Mouse (Mus musculus): ENCODE data around the gene Rab3gap1. TPM values are rescaled to one million over a fixed set of nuclear protein-coding genes. Genes with fewer than 3 reads are reported as not detected.

Gene Rab3gap1
- polyA plus RNA-seq, 1 experiment from 2014 or later: 15.8 TPM

GRCm38 (mm10) chr1:127859799-127860400, 8.7 kb upstream of the Rab3gap1 start:
- no peak overlapping the region for H3K27ac ChIP-seq (replicated peaks)
- no peaks in the 10 kb centered on the region for H3K27me3 ChIP-seq (ENCODE audit: low read depth, poor library complexity, severe bottlenecking)
- WGBS: 85% methylated on average over 6 of the region's 6 CpGs
- DNase-seq (ENCODE audit: low spot score): no peak
- H3K4me1 ChIP-seq: peaks cover 5% of the 10 kb centered on the region; the same call in 1 of the 2 replicates
- H3K9me3 ChIP-seq (replicated peaks): no peaks in the 10 kb centered on the region
- H3K4me3 ChIP-seq: no peak overlapping the region
- H3K36me3 ChIP-seq: no peaks in the 10 kb centered on the region

- 93% methylated on average over 4 of the region's 4 CpGs for WGBS
- H3K4me1 ChIP-seq: no peaks in the 10 kb centered on the region
- no peak overlapping the region for H3K4me3 ChIP-seq
- no peaks in the 10 kb centered on the region for H3K27me3 ChIP-seq (ENCODE audit: low read depth, poor library complexity, severe bottlenecking)
- no peak for DNase-seq (ENCODE audit: low spot score)
- no peaks in the 10 kb centered on the region for H3K36me3 ChIP-seq
- H3K27ac ChIP-seq (replicated peaks): no peak overlapping the region
- H3K9me3 ChIP-seq (replicated peaks): no peaks in the 10 kb centered on the region
These were observed 8.1 kb upstream of the Rab3gap1 start for GRCm38 (mm10) chr1:127860492-127860891.

- Histone ChIP-seq H3K4me3 (no peak overlapping the region), H3K36me3 (no peaks in the 10 kb centered on the region), H3K9me3 (replicated peaks) (no peaks in the 10 kb centered on the region), H3K4me1 (no peaks in the 10 kb centered on the region), H3K27ac (replicated peaks) (no peak overlapping the region), H3K27me3 (ENCODE audit: low read depth, poor library complexity, severe bottlenecking) (no peaks in the 10 kb centered on the region)
- 94% methylated on average over 5 of the region's 5 CpGs for WGBS
- no peak for DNase-seq (ENCODE audit: low spot score)
These were observed 6.7 kb upstream of the Rab3gap1 start for GRCm38 (mm10) chr1:127861900-127862299.

- no peaks in the 10 kb centered on the region for H3K4me1 ChIP-seq
- H3K4me3 ChIP-seq: no peak overlapping the region
- no peak overlapping the region for H3K27ac ChIP-seq (replicated peaks)
- H3K9me3 ChIP-seq (replicated peaks): no peaks in the 10 kb centered on the region
- DNase-seq (ENCODE audit: low spot score): no peak
- H3K36me3 ChIP-seq: no peaks in the 10 kb centered on the region
- no peaks in the 10 kb centered on the region for H3K27me3 ChIP-seq (ENCODE audit: low read depth, poor library complexity, severe bottlenecking)
- 76% methylated on average over 7 of the region's 7 CpGs for WGBS
These were observed 4.8 kb upstream of the Rab3gap1 start for GRCm38 (mm10) chr1:127863806-127864205.

- DNase-seq (ENCODE audit: low spot score): no peak
- WGBS: 55% methylated on average over 8 of the region's 8 CpGs
- peaks cover 10% of the 10 kb centered on the region for H3K4me1 ChIP-seq
These were observed 703 bp downstream of the Rab3gap1 start for GRCm38 (mm10) chr1:127869276-127869675.

GRCm38 (mm10) chr1:127899401-127899800, 30.8 kb downstream of the Rab3gap1 start:
- no peak for DNase-seq (ENCODE audit: low spot score)
- H3K36me3 ChIP-seq: peaks cover 11% of the 10 kb centered on the region
- no peaks in the 10 kb centered on the region for H3K9me3 ChIP-seq (replicated peaks)
- H3K4me3 ChIP-seq: no peak overlapping the region
- WGBS: 93% methylated on average over 1 of the region's 1 CpGs
- H3K4me1 ChIP-seq: peaks cover under 1% of the 10 kb centered on the region
- H3K27ac ChIP-seq (replicated peaks): no peak overlapping the region
- no peaks in the 10 kb centered on the region for H3K27me3 ChIP-seq (ENCODE audit: low read depth, poor library complexity, severe bottlenecking)

More at GRCm38 (mm10) chr1:127869276-127869675, 703 bp downstream of the Rab3gap1 start:
- Histone ChIP-seq H3K4me3 (peak overlapping the region; percentile 73), H3K27ac (replicated peaks) (peak overlapping the region; percentile 85), H3K9me3 (replicated peaks) (no peaks in the 10 kb centered on the region), H3K27me3 (ENCODE audit: low read depth, poor library complexity, severe bottlenecking) (no peaks in the 10 kb centered on the region), H3K36me3 (peaks cover 32% of the 10 kb centered on the region)

GRCm38 (mm10) chr1:127904774-127905385, 36.3 kb downstream of the Rab3gap1 start:
- WGBS: 24% methylated on average over 2 of the region's 2 CpGs
- DNase-seq (ENCODE audit: low spot score): peak; percentile 40
- peak overlapping the region; percentile 63 for H3K27ac ChIP-seq (replicated peaks)

GRCm38 (mm10) chr1:127913116-127913515, 44.5 kb downstream of the Rab3gap1 start:
- Histone ChIP-seq H3K4me3 (no peak overlapping the region), H3K4me1 (peaks cover 4% of the 10 kb centered on the region; the same call in 1 of the 2 replicates), H3K36me3 (peaks cover 46% of the 10 kb centered on the region), H3K27me3 (ENCODE audit: low read depth, poor library complexity, severe bottlenecking) (no peaks in the 10 kb centered on the region), H3K9me3 (replicated peaks) (no peaks in the 10 kb centered on the region), H3K27ac (replicated peaks) (no peak overlapping the region)
- 93% methylated on average over 4 of the region's 4 CpGs for WGBS
- no peak for DNase-seq (ENCODE audit: low spot score)

More at GRCm38 (mm10) chr1:127904774-127905385, 36.3 kb downstream of the Rab3gap1 start:
- Histone ChIP-seq H3K9me3 (replicated peaks) (no peaks in the 10 kb centered on the region), H3K4me3 (no peak overlapping the region), H3K4me1 (peaks cover 13% of the 10 kb centered on the region), H3K27me3 (ENCODE audit: low read depth, poor library complexity, severe bottlenecking) (no peaks in the 10 kb centered on the region), H3K36me3 (peaks cover 28% of the 10 kb centered on the region)

- DNase-seq (ENCODE audit: low spot score): no peak
- H3K27ac ChIP-seq (replicated peaks): no peak overlapping the region
- H3K36me3 ChIP-seq: peaks cover 58% of the 10 kb centered on the region
- no peaks in the 10 kb centered on the region for H3K9me3 ChIP-seq (replicated peaks)
- H3K4me3 ChIP-seq: no peak overlapping the region
- no peaks in the 10 kb centered on the region for H3K4me1 ChIP-seq
- H3K27me3 ChIP-seq (ENCODE audit: low read depth, poor library complexity, severe bottlenecking): no peaks in the 10 kb centered on the region
- 89% methylated on average over 6 of the region's 6 CpGs for WGBS
These were observed 46.7 kb downstream of the Rab3gap1 start for GRCm38 (mm10) chr1:127915316-127915715.

GRCm38 (mm10) chr1:127915802-127916201, 47.2 kb downstream of the Rab3gap1 start:
- Histone ChIP-seq H3K4me3 (no peak overlapping the region), H3K36me3 (peaks cover 59% of the 10 kb centered on the region), H3K27ac (replicated peaks) (no peak overlapping the region), H3K27me3 (ENCODE audit: low read depth, poor library complexity, severe bottlenecking) (no peaks in the 10 kb centered on the region), H3K4me1 (no peaks in the 10 kb centered on the region), H3K9me3 (replicated peaks) (no peaks in the 10 kb centered on the region)
- no peak for DNase-seq (ENCODE audit: low spot score)
- 74% methylated on average over 1 of the region's 1 CpGs for WGBS

GRCm38 (mm10) chr1:127933405-127933804, 64.8 kb downstream of the Rab3gap1 start:
- Histone ChIP-seq H3K36me3 (peaks cover 87% of the 10 kb centered on the region), H3K4me3 (no peak overlapping the region), H3K9me3 (replicated peaks) (no peaks in the 10 kb centered on the region; the same call in 1 of the 2 replicates), H3K4me1 (no peaks in the 10 kb centered on the region), H3K27me3 (ENCODE audit: low read depth, poor library complexity, severe bottlenecking) (no peaks in the 10 kb centered on the region), H3K27ac (replicated peaks) (no peak overlapping the region)
- no peak for DNase-seq (ENCODE audit: low spot score)
- 94% methylated on average over 2 of the region's 2 CpGs for WGBS

- Histone ChIP-seq H3K36me3 (peaks cover 88% of the 10 kb centered on the region), H3K4me1 (no peaks in the 10 kb centered on the region), H3K4me3 (no peak overlapping the region), H3K27me3 (ENCODE audit: low read depth, poor library complexity, severe bottlenecking) (no peaks in the 10 kb centered on the region), H3K27ac (replicated peaks) (no peak overlapping the region), H3K9me3 (replicated peaks) (peaks cover 8% of the 10 kb centered on the region; the same call in 1 of the 2 replicates)
- no peak for DNase-seq (ENCODE audit: low spot score)
- 96% methylated on average over 5 of the region's 5 CpGs for WGBS
These were observed 65.7 kb downstream of the Rab3gap1 start for GRCm38 (mm10) chr1:127934322-127934721.

- no peak for DNase-seq (ENCODE audit: low spot score)
- Histone ChIP-seq H3K9me3 (replicated peaks) (peaks cover 8% of the 10 kb centered on the region; the same call in 1 of the 2 replicates), H3K4me3 (no peak overlapping the region), H3K27me3 (ENCODE audit: low read depth, poor library complexity, severe bottlenecking) (no peaks in the 10 kb centered on the region), H3K27ac (replicated peaks) (no peak overlapping the region), H3K36me3 (peaks cover 94% of the 10 kb centered on the region), H3K4me1 (no peaks in the 10 kb centered on the region)
- WGBS: 83% methylated on average over 8 of the region's 8 CpGs
These were observed 68.7 kb downstream of the Rab3gap1 start for GRCm38 (mm10) chr1:127937277-127937676.
